Mouse (Mus musculus): ENCODE measurements around the gene Atg16l2.

The Atg16l2 gene

GRCm38 (mm10) chr7:101229336-101229735 is 72.7 kb downstream of the Atg16l2 start:
- DNase-seq (ENCODE audit: low read depth, low spot score): no peak

- no peak for DNase-seq (ENCODE audit: low read depth, low spot score)
Measured at GRCm38 (mm10) chr7:101223501-101223900, 78.5 kb downstream of the Atg16l2 start.

- DNase-seq (ENCODE audit: low read depth, low spot score): no peak
Measured at GRCm38 (mm10) chr7:101216724-101217123, 85.3 kb downstream of the Atg16l2 start.

- no peak for DNase-seq (ENCODE audit: low read depth, low spot score)
Measured at GRCm38 (mm10) chr7:101213515-101214263, 88.4 kb downstream of the Atg16l2 start.

Data from telencephalon, adult 2 months (tissue).